Comparison of ENCODE assay signal across 23 mouse cellular contexts in the genomic region with DNA sequence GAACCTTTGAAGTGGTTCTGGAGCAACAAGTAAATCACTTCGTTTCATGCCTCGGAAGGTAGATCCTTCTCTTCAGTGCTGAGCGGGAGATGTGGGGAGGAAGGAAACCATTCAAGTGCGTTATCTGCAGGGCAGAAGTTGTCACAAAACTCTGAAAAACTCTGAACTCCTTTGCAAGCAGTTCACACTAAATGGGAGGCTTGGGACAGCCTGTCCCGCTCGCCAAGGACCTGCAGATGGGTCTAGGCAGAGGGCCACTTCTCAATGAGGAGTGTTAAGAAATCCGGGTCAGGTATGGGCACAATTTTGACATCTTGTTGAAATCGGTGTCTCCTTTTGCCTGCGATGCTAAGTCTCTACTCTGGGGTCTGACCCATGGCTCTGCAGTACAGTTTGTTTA. TPM values are rescaled to one million over a fixed set of nuclear protein-coding genes. Genes with fewer than 3 reads are reported as not detected.
DNase-seq lines count a peak whose midpoint lies in the region; ATAC-seq and TF ChIP-seq lines count a peak whose summit lies in the region.
"Had no signal": no experiment of that assay in that cellular context is flagged by ENCODE, and none has a peak within 500 bp of the region (broad histone marks: within the 10 kb centered on the region; RNA-seq: fewer than 3 reads in every experiment).

No protein-coding gene starts in this region.

- H3K9me3 ChIP-seq in intestine, embryonic 16.5 days (ENCODE audit: control insufficient read depth, low read length) = no peaks in the 10 kb centered on the region
- no peaks in the 10 kb centered on the region for H3K9me3 ChIP-seq in intestine, embryonic 15.5 days
- H3K9me3 ChIP-seq in liver, embryonic 12.5 days (replicated peaks) = no peaks in the 10 kb centered on the region
- no peaks in the 10 kb centered on the region for H3K9me3 ChIP-seq in liver, postnatal 0 days (ENCODE audit: low read length)
- H3K9me3 ChIP-seq: embryonic facial prominence, embryonic 13.5 days; limb, embryonic 12.5 days; neural tube, embryonic 12.5 days had no signal

- H3K4me2 ChIP-seq in intestine, embryonic 16.5 days (ENCODE audit: low read depth, low read length) = no peak overlapping the region
- no peak overlapping the region for H3K4me2 ChIP-seq in intestine, embryonic 15.5 days (replicated peaks)
- H3K4me2 ChIP-seq in liver, embryonic 12.5 days = no peak overlapping the region
- no peak overlapping the region for H3K4me2 ChIP-seq in liver, postnatal 0 days (ENCODE audit: low read depth, low read length)
- H3K4me2 ChIP-seq: embryonic facial prominence, embryonic 13.5 days; limb, embryonic 12.5 days; neural tube, embryonic 12.5 days had no signal

- 71% methylated on average over 9 of the region's 9 CpGs for WGBS in intestine, embryonic 16.5 days
- 74% methylated on average over 9 of the region's 9 CpGs for WGBS in intestine, embryonic 15.5 days
- WGBS in liver, embryonic 12.5 days (ENCODE audit: insufficient replicate concordance) = 28% methylated on average over 9 of the region's 9 CpGs
- 43% methylated on average over 9 of the region's 9 CpGs for WGBS in liver, postnatal 0 days (ENCODE audit: insufficient replicate concordance)
- WGBS in spleen, adult 2 months = 34% methylated on average over 9 of the region's 9 CpGs

- DNase-seq in gastrocnemius, adult 2 months = no peak
- no peak for DNase-seq in gastrocnemius, adult 8-10 months (ENCODE audit: low spot score in 2 of 2)
- DNase-seq in liver, postnatal 0 days = no peak
- no peak for DNase-seq in spleen, adult 2 months (ENCODE audit: low read depth in 1 of 2, low spot score in 2 of 2)
- no peak for DNase-seq in spleen, postnatal 10 days (ENCODE audit: low spot score in 2 of 2)
- DNase-seq: cerebellum, adult 8-10 months; gastrocnemius, postnatal 10 days; right cerebral cortex, postnatal 14 days had no signal

- no peaks in the 10 kb centered on the region for H3K27me3 ChIP-seq in intestine, embryonic 16.5 days (replicated peaks; ENCODE audit: control insufficient read depth, insufficient read depth, low read length)
- no peaks in the 10 kb centered on the region for H3K27me3 ChIP-seq in intestine, embryonic 15.5 days (replicated peaks)
- no peaks in the 10 kb centered on the region for H3K27me3 ChIP-seq in liver, embryonic 12.5 days (replicated peaks)
- no peaks in the 10 kb centered on the region for H3K27me3 ChIP-seq in liver, postnatal 0 days (ENCODE audit: insufficient read depth, low read length)
- H3K27me3 ChIP-seq in spleen, adult 2 months (ENCODE audit: control insufficient read depth, insufficient read depth, low read length) = no peaks in the 10 kb centered on the region
- H3K27me3 ChIP-seq: neural tube, embryonic 12.5 days had no signal

- no peak for TF ChIP-seq EP300 in liver, postnatal 0 days (IDR thresholded peaks at IDR 0.05; ENCODE audit: low read depth)

- no peak overlapping the region for H3K9ac ChIP-seq in intestine, embryonic 16.5 days (ENCODE audit: low read depth, low read length)
- no peak overlapping the region for H3K9ac ChIP-seq in intestine, embryonic 15.5 days
- H3K9ac ChIP-seq in liver, embryonic 12.5 days = no peak overlapping the region
- no peak overlapping the region for H3K9ac ChIP-seq in liver, postnatal 0 days (replicated peaks)
- H3K9ac ChIP-seq: embryonic facial prominence, embryonic 13.5 days; limb, embryonic 12.5 days; neural tube, embryonic 12.5 days had no signal

- no peak for ATAC-seq in intestine, embryonic 16.5 days
- ATAC-seq in intestine, embryonic 15.5 days = no peak
- ATAC-seq in liver, embryonic 12.5 days = no peak
- ATAC-seq in liver, postnatal 0 days = no peak
- ATAC-seq: inflammation-experienced regulatory T-cells, adult 6 months had no signal

- peak overlapping the region; percentile 83 for H3K27ac ChIP-seq in gastrocnemius, adult 2 months
- H3K27ac ChIP-seq in intestine, embryonic 16.5 days (ENCODE audit: low read length) = 0 out of 2 replicates have a peak overlapping the region, but pooled peaks have one; percentile 9
- H3K27ac ChIP-seq in intestine, embryonic 15.5 days = no peak overlapping the region
- H3K27ac ChIP-seq in liver, embryonic 12.5 days = 0 out of 2 replicates have a peak overlapping the region, but pooled peaks have one; percentile 20
- no peak overlapping the region for H3K27ac ChIP-seq in liver, postnatal 0 days (ENCODE audit: low read depth)
- H3K27ac ChIP-seq in spleen, adult 2 months (ENCODE audit: insufficient read depth, low read length) = peak overlapping the region; percentile 41; the same call in 1 of the 2 replicates
- H3K27ac ChIP-seq: embryonic facial prominence, embryonic 13.5 days; limb, embryonic 12.5 days; neural tube, embryonic 12.5 days had no signal

- TF ChIP-seq POLR2A in spleen, adult 2 months (IDR thresholded peaks at IDR 0.05; ENCODE audit: low read depth, low read length) = no peak

- H3K4me1 ChIP-seq in intestine, embryonic 16.5 days (ENCODE audit: control insufficient read depth, insufficient read depth, low read length) = no peaks in the 10 kb centered on the region
- H3K4me1 ChIP-seq in intestine, embryonic 15.5 days (replicated peaks) = peaks cover 3% of the 10 kb centered on the region; the same call in 1 of the 2 replicates
- peaks cover 27% of the 10 kb centered on the region for H3K4me1 ChIP-seq in liver, embryonic 12.5 days
- no peaks in the 10 kb centered on the region for H3K4me1 ChIP-seq in liver, postnatal 0 days (ENCODE audit: insufficient read depth)
- no peaks in the 10 kb centered on the region for H3K4me1 ChIP-seq in spleen, adult 2 months (ENCODE audit: control insufficient read depth, insufficient read depth, insufficient read length)

- TF ChIP-seq CTCF in gastrocnemius, adult 2 months (IDR thresholded peaks at IDR 0.05) = no peak
- no peak for TF ChIP-seq CTCF in liver, postnatal 0 days (IDR thresholded peaks at IDR 0.05; ENCODE audit: low read depth)
- TF ChIP-seq CTCF in spleen, adult 2 months (IDR thresholded peaks at IDR 0.05; ENCODE audit: extremely low read depth, insufficient read depth, insufficient read length, insufficient replicate concordance) = no peak

- intact Hi-C loops in gastrocnemius, adult 2 months (cut with DNase I) = loop anchor here (10.0 kb wide), 2 partner anchors 175 to 1045 kb away; a partner anchor contains a TSS

- no peak overlapping the region for H3K4me3 ChIP-seq in gastrocnemius, adult 2 months
- H3K4me3 ChIP-seq in intestine, embryonic 16.5 days (ENCODE audit: low read length) = no peak overlapping the region
- no peak overlapping the region for H3K4me3 ChIP-seq in intestine, embryonic 15.5 days (replicated peaks)
- no peak overlapping the region for H3K4me3 ChIP-seq in liver, embryonic 12.5 days
- H3K4me3 ChIP-seq in liver, postnatal 0 days (ENCODE audit: low read depth, low read length) = no peak overlapping the region
- no peak overlapping the region for H3K4me3 ChIP-seq in spleen, adult 2 months (ENCODE audit: extremely low read depth, insufficient read depth, insufficient read length)
- H3K4me3 ChIP-seq: embryonic facial prominence, embryonic 13.5 days; limb, embryonic 12.5 days; neural tube, embryonic 12.5 days had no signal

- H3K36me3 ChIP-seq in intestine, embryonic 16.5 days (ENCODE audit: control insufficient read depth, insufficient read depth, low read length) = no peaks in the 10 kb centered on the region
- no peaks in the 10 kb centered on the region for H3K36me3 ChIP-seq in intestine, embryonic 15.5 days
- no peaks in the 10 kb centered on the region for H3K36me3 ChIP-seq in liver, embryonic 12.5 days
- H3K36me3 ChIP-seq in liver, postnatal 0 days (replicated peaks; ENCODE audit: insufficient read depth, low read length) = no peaks in the 10 kb centered on the region
- no peaks in the 10 kb centered on the region for H3K36me3 ChIP-seq in spleen, adult 2 months (ENCODE audit: control insufficient read depth, insufficient read depth, low read length)
- H3K36me3 ChIP-seq: embryonic facial prominence, embryonic 13.5 days; limb, embryonic 12.5 days; neural tube, embryonic 12.5 days had no signal

RNA-seq across cellular contexts. Expression of a gene that starts 58.6 kb away (rescaled TPM):
- total RNA-seq in gastrocnemius, adult 2 months (2021) = not detected
- not detected for total RNA-seq in gastrocnemius, adult 8-10 months (2022)
- not detected in 2 replicates for polyA plus RNA-seq in intestine, embryonic 16.5 days (2015; fragmentation: Nextera tagmentation; extraction: Ambion mirVana)
- not detected in 2 replicates for polyA plus RNA-seq in intestine, embryonic 15.5 days (2015; fragmentation: Nextera tagmentation; extraction: Ambion mirVana)
- polyA plus RNA-seq in liver, embryonic 12.5 days (2016; fragmentation: Nextera tagmentation; extraction: Ambion mirVana) = not detected in 2 replicates
- polyA plus RNA-seq in liver, postnatal 0 days (2015; fragmentation: Nextera tagmentation; extraction: Ambion mirVana) = not detected in 2 replicates
- not detected in 2 replicates for polyA plus RNA-seq in spleen, adult 2 months (2012; rRNA removed)
- total RNA-seq: adrenal gland, postnatal 4 days; gastrocnemius, postnatal 10 days; heart, adult 8-10 months; left cerebral cortex, adult 8-10 months; MEL; monocyte, adult 5-6 weeks had no signal
- polyA plus RNA-seq: cortical plate, adult 2 months; embryonic facial prominence, embryonic 13.5 days; hindbrain, embryonic 11.5 days; limb, embryonic 12.5 days; neural tube, embryonic 12.5 days; thymus, postnatal 0 days had no signal

Comparison
In these comparisons a context has a peak if more than half of its experiments do, and no peak if none do; other contexts are left out.
1. H3K27ac ChIP-seq: peak in gastrocnemius, adult 2 months (single experiment), intestine, embryonic 16.5 days (single experiment), liver, embryonic 12.5 days (single experiment) and spleen, adult 2 months (single experiment); none in intestine, embryonic 15.5 days (single experiment) and liver, postnatal 0 days (single experiment).